Mouse (Mus musculus): ENCODE data around the gene Rflna.

Gene Rflna

DNA sequence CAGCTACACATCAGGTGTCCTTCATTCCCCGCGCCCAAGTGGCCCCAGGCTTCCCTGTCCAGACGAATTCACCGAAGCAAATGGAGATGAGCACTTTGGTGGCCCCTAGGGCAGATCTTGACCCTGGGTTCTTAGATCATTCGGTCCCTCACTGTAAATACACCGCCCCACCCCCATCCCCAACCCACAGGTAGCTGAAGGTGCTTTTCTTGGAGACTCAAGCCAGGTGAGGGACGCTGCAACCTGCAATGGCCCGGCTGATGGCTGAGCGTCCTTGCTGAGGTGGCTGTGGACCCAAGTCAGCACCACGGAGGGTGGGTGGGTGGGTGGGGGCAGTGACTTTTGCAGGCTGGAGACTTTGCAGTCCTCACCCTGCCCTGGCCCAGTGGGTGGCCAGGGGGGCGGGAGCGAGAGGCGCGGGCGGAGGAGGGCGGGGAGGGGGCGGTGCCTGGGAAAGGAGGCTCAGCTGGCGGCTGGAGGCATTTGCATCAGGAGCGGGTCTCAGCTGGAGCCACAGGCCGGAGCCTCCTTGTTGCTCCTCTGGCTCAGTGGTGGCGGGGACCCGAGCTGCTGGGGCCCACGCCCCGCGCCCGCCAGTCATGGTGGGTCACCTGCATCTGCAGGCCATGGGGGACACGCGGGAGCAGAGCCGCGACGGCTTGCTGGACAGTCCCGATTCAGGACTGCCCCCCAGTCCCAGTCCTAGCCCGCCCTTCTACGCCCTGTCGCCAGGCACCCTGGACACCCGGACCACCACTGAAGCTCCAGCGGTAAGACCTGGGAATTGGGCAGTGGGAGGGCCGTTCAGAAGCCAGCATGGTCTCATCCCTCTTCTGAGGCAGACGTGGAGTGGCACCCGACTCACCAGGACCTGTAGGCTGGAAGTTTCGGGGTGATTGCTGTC is at the start of gene Rflna:
Rflna (plus strand) TSS at position 253 of the 904 bp plus-strand sequence.
- DNase-seq: peak in 1 of 2 experiments; percentile 5

DNA sequence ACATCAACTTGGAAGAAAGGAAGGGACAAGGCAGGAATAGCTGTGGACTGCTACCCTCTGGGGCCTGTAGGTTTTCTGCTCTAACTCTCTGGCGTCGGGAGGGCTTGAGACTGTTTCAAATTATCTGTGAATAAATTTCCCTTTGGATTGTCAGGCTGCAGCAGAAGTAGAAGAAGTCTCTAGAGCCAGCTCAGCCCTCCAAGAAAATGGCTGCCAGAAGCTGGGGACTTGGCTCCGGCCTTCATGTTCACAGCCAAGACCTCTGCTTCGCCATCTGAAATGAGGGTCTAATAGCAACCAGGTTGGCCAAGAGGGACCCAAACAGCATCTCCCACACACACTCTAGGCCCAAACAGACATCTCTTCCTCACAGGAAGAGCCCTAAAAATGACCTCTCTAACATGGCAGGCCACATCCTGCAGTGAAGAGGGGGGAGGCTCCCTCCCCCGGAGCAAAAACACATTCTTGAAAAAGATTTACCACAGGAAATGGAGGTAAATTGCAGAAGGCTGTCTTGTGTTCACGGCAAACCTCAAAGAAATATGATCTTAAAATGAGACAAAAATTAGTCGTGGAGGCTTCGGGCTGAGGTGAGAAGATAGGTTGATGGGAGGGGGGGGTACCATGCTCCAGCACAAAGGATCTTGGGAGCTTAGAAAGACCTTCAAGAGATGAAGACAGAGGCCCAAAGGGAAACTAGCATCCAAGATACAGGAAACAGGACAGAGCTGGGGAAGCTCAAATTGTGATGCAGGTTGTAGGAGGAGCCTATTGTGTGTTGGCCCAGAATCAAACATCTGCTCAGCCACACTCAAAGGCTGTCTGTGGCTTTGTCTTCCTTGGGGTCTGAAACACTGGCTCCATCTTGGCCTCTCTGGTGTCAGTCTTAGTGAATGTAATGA is 48.4 kb upstream of the Rflna start:
- no peak for DNase-seq

DNA sequence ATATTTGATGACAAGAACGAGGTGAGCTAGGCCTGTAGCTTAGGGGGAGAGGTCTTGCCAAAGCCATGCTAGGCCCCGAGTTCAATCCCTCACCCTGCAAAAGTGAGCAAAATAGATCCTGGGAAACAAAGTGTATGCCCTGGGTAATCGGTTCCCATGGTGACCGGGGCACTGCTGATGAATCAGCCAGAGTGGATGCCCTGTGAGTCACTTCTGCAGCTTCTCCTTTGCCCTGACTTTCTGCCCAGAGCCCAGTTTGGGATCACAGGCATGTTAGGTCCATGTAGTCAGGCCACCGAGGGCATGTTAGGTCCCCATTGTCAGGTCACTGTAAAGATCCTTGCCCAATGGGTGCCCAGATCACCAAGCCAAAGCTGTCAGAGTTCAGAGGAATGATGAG is 45.5 kb upstream of the Rflna start:
- DNase-seq: no peak

- no peak for DNase-seq
Measured at GRCm38 (mm10) chr5:124959099-124959498, 43.9 kb upstream of the Rflna start.

DNA sequence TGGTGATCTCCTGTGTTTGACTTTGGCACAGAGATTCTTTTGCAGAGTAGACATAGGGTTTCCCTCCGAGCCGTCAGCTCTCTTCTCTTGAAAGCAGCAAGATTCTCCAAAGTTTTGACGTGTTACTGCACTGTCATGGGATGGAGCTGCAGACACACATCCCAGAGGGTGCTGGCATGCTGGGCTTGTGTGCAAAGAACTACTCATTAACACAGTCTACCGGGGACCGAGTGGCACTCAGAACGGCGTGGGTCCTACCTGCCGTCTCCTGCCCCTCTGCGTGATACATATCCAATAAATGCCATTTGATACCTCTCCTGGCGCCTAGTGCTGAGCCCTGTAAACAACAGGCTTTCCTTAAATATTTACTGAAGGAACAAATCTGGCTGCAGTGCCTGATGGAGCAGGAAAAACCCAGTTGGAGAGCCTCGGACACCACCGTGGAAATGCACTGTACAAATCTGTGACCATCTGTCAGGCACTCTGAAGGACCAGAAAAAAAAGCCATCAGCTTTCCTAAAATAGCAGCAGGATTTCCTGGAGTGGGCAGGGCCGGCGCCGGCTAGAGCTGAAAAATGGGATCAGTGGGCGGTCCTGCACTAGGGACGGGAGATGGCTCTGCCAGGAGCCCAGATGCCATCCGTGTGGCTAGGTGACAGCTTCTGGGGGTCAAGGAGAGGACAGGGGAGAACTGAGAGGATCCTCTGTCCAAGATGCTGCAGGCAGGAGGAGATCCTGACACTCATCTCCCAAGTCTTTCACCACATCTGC is 42.7 kb upstream of the Rflna start:
- peak; percentile 86 to 89 for DNase-seq

GRCm38 (mm10) chr5:124961433-124961832 is 41.6 kb upstream of the Rflna start:
- DNase-seq: no peak

- no peak for DNase-seq
Measured at GRCm38 (mm10) chr5:124962761-124963160, 40.3 kb upstream of the Rflna start.

DNA sequence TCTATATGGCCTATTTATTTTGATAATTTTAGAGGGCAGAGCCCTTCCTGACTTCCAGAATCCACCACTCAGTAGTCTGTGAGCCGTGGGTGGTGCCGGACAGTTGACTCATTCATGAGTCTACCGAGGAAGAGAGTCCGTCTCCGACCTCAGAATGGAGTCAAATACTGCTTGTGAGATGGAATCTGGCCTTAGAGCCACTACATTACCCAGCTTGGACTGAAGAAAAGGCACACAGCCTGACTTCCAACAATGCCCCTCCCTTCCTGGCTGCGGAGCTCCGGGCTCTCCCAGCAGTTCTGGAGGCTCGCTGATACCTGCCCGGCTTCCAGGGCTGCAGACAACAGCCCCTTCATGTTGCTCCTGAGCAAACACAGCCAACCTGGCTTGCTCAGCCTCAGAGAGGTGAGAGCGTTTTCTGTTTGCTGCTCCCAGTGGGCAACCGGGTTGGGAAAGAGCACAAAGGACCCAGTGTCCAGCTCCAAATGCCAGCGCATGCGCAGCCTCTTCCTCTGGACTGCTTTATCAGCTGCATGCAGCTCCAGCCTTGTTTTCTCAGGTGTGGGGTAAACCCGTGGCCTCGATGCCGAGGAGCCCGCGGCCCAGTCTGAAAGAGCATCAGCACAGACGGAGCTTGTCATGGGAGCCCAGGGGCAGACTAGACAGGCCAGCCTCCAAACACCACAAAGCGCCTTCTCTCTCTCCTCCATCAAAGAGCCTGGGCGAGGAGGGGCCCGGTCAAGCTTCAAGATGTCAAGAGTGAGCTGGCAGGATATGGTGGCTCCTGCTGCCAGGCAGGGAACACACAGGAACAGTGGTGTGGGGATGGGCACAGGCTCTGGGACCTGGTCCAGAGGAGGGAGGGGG is 39.0 kb upstream of the Rflna start:
- DNase-seq: peak; percentile 69

- DNase-seq: peak; percentile 43 to 51
Measured at GRCm38 (mm10) chr5:124966622-124967332, 36.2 kb upstream of the Rflna start.

DNA sequence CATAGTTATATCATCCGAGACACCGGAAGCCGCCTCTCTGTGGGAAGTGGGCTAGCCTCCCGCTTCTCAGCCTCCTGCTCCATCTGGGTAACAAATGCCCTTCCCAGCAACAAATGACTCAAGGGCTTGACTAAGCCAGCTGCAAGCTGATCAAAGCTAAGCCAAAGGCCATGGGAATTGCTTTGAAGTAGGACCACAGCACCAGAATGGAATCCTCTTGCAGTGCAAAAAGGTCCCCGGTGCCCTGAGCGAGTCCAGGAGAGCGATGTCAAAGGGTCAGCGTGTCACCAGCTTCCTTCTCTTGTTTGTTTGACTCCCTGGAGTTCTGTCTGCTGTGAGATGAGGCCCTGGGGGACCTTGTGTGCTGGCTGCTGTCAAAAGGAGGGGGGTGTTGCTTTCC is 33.2 kb upstream of the Rflna start:
- DNase-seq: no peak

DNA sequence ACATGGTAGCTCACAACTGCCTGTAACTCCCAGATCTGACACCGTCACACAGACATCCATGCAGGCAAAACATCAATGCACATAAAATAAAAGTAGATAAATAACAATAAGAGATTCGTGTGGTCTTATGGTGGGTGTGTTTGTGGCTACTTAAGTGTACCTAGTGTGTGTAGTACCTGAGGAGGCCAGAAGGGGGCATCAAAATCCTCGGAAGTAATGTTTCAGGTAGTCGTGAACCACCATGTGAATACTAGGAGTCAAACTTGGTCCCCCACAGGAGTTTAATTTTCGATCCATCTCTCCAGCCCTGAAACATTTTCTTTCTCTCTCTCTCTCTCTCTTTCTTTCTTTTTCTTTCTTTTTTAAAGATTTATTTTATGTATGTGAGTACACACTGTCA is 16.8 kb upstream of the Rflna start:
- no peak for DNase-seq

GRCm38 (mm10) chr5:124986656-124987055 is 16.4 kb upstream of the Rflna start:
- no peak for DNase-seq

- no peak for DNase-seq
Measured at GRCm38 (mm10) chr5:124989724-124990123, 13.3 kb upstream of the Rflna start.

DNA sequence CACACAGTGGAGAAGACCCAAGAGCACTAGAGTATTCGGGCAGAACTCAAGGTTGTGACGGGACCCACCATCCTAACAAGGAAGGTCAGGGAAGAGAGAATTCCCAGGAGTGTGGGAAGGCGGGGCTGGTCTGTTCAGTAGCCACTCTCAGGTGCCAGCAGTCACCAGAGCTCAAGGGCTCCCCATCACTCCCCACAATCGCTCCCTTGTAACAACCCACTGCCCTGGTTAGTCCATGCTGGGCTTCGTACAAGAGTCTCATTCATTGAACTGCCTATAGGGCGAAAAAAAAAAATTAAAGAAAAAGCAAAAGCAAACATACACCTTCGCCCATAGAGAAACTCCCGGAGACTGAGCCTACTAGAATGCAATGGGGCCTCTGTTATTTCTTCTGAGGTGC is 10.7 kb upstream of the Rflna start:
- DNase-seq: no peak

DNA sequence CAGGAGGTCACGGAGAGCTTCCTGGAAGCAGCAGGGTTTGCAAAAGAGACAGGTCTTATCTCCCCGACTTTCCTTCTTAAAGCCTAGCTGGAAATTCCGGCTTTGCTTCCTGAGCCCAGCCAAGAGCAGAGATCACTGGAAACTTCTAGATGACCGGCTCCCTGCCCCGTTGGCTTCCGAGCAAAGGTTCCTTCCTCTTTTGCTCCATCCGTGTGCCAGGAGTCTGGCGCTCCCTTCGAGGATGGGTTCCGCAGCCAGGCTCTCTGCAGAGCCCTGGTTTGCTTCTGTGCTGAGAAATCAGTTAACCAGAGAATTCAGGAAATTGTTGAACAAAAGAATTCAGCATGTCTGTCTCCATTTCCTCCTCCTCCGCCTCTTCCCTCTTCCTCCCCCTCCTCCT is 10.1 kb upstream of the Rflna start:
- peak in 1 of 2 experiments; percentile 24 for DNase-seq

- no peak for DNase-seq
Measured at GRCm38 (mm10) chr5:124996816-124997215, 6.2 kb upstream of the Rflna start.

- no peak for DNase-seq
Measured at GRCm38 (mm10) chr5:124997913-124998312, 5.1 kb upstream of the Rflna start.

- no peak for DNase-seq
Measured at GRCm38 (mm10) chr5:125000756-125001250, 2.2 kb upstream of the Rflna start.

- DNase-seq: no peak
Measured at GRCm38 (mm10) chr5:125003873-125004255, 843 bp downstream of the Rflna start.

- DNase-seq: no peak
Measured at GRCm38 (mm10) chr5:125005871-125006652, 3.0 kb downstream of the Rflna start.

Measured in cerebellum, postnatal 36 days (tissue).